Mouse (Mus musculus): Measurements from ENCODE around the gene AC124108.1.
A peak's percentile ranks its signal among the peaks of the same experiment; 100 is the strongest.

AC124108.1 gene

GRCm38 (mm10) chr1:132164780-132165518, 26.3 kb upstream of the AC124108.1 start:
- DNase-seq (ENCODE audit: low read depth, low spot score) = no peak

GRCm38 (mm10) chr1:132165859-132166258, 25.4 kb upstream of the AC124108.1 start:
- peak; percentile 52 for DNase-seq (ENCODE audit: low read depth, low spot score)

GRCm38 (mm10) chr1:132168115-132168767, 23.0 kb upstream of the AC124108.1 start:
- peak; percentile 27 for DNase-seq (ENCODE audit: low read depth, low spot score)

GRCm38 (mm10) chr1:132170698-132171097, 20.6 kb upstream of the AC124108.1 start:
- DNase-seq (ENCODE audit: low read depth, low spot score) = no peak

GRCm38 (mm10) chr1:132171619-132172018, 19.6 kb upstream of the AC124108.1 start:
- no peak for DNase-seq (ENCODE audit: low read depth, low spot score)

GRCm38 (mm10) chr1:132186303-132186702, 5.0 kb upstream of the AC124108.1 start:
- no peak for DNase-seq (ENCODE audit: low read depth, low spot score)

GRCm38 (mm10) chr1:132188442-132189066, 2.7 kb upstream of the AC124108.1 start:
- DNase-seq (ENCODE audit: low read depth, low spot score) = no peak

- DNase-seq (ENCODE audit: low read depth, low spot score) = no peak
Measured at GRCm38 (mm10) chr1:132189231-132189630, 2.0 kb upstream of the AC124108.1 start.

GRCm38 (mm10) chr1:132190040-132190513, 1.2 kb upstream of the AC124108.1 start:
- DNase-seq (ENCODE audit: low read depth, low spot score) = no peak

GRCm38 (mm10) chr1:132190621-132191092, 600 bp upstream of the AC124108.1 start:
- DNase-seq (ENCODE audit: low read depth, low spot score) = no peak

- DNase-seq (ENCODE audit: low read depth, low spot score) = no peak
Measured at GRCm38 (mm10) chr1:132191786-132192680, 776 bp downstream of the AC124108.1 start.

- no peak for DNase-seq (ENCODE audit: low read depth, low spot score)
Measured at GRCm38 (mm10) chr1:132193806-132194205, 2.5 kb downstream of the AC124108.1 start.

GRCm38 (mm10) chr1:132194624-132195023, 3.4 kb downstream of the AC124108.1 start:
- DNase-seq (ENCODE audit: low read depth, low spot score) = peak; percentile 30

- DNase-seq (ENCODE audit: low read depth, low spot score) = no peak
Measured at GRCm38 (mm10) chr1:132195100-132195499, 3.8 kb downstream of the AC124108.1 start.

- DNase-seq (ENCODE audit: low read depth, low spot score) = no peak
Measured at GRCm38 (mm10) chr1:132195681-132196080, 4.4 kb downstream of the AC124108.1 start.

- DNase-seq (ENCODE audit: low read depth, low spot score) = no peak
Measured at GRCm38 (mm10) chr1:132196337-132196736, 5.1 kb downstream of the AC124108.1 start.

GRCm38 (mm10) chr1:132197666-132198065, 6.4 kb downstream of the AC124108.1 start:
- DNase-seq (ENCODE audit: low read depth, low spot score) = no peak

GRCm38 (mm10) chr1:132198401-132199071, 7.3 kb downstream of the AC124108.1 start:
- DNase-seq (ENCODE audit: low read depth, low spot score) = no peak

- DNase-seq (ENCODE audit: low read depth, low spot score) = no peak
Measured at GRCm38 (mm10) chr1:132199244-132199643, 8.0 kb downstream of the AC124108.1 start.

GRCm38 (mm10) chr1:132199934-132200333, 8.7 kb downstream of the AC124108.1 start:
- no peak for DNase-seq (ENCODE audit: low read depth, low spot score)

Measured in A20 (cell line).